Mouse (Mus musculus): ENCODE results near the gene Hif3a. TPM values are rescaled to one million over a fixed set of nuclear protein-coding genes. Genes with fewer than 3 reads are reported as not detected.

The Hif3a gene
- polyA plus RNA-seq, 1 experiment from 2014 or later: 3.9 TPM

- no peak for TF ChIP-seq CTCF (IDR thresholded peaks at IDR 0.05; ENCODE audit: low read depth)
- no peak for TF ChIP-seq EP300 (IDR thresholded peaks at IDR 0.05; ENCODE audit: low read depth)
- H3K4me2 ChIP-seq (ENCODE audit: low read depth, low read length): no peak overlapping the region
- no peak overlapping the region for H3K27ac ChIP-seq (ENCODE audit: low read depth)
- DNase-seq (no peak), ATAC-seq (no peak)
- H3K36me3 ChIP-seq (replicated peaks; ENCODE audit: insufficient read depth, low read length): peaks cover 77% of the 10 kb centered on the region
- no peaks in the 10 kb centered on the region for H3K4me1 ChIP-seq (ENCODE audit: insufficient read depth)
- H3K9me3 ChIP-seq (ENCODE audit: low read length): no peaks in the 10 kb centered on the region
- no peak overlapping the region for H3K9ac ChIP-seq (replicated peaks)
- H3K4me3 ChIP-seq (ENCODE audit: low read depth, low read length): no peak overlapping the region
- H3K27me3 ChIP-seq (ENCODE audit: insufficient read depth, low read length): no peaks in the 10 kb centered on the region
- 81% methylated on average over 7 of the region's 7 CpGs for WGBS (ENCODE audit: insufficient replicate concordance)
Measured at GRCm38 (mm10) chr7:17011909-17012590, 50.2 kb downstream of the Hif3a start.

GRCm38 (mm10) chr7:17010010-17010347 lies 52.2 kb downstream of the Hif3a start:
- H3K9me3 ChIP-seq (ENCODE audit: low read length): no peaks in the 10 kb centered on the region
- peaks cover 85% of the 10 kb centered on the region for H3K36me3 ChIP-seq (replicated peaks; ENCODE audit: insufficient read depth, low read length)

GRCm38 (mm10) chr7:17009326-17010009 lies 52.8 kb downstream of the Hif3a start:
- DNase-seq: no peak
- H3K4me3 ChIP-seq (ENCODE audit: low read depth, low read length): no peak overlapping the region
- peaks cover 85% of the 10 kb centered on the region for H3K36me3 ChIP-seq (replicated peaks; ENCODE audit: insufficient read depth, low read length)

More at GRCm38 (mm10) chr7:17010010-17010347, 52.2 kb downstream of the Hif3a start:
- Histone ChIP-seq H3K4me2 (ENCODE audit: low read depth, low read length) (no peak overlapping the region), H3K4me3 (ENCODE audit: low read depth, low read length) (no peak overlapping the region), H3K27ac (ENCODE audit: low read depth) (no peak overlapping the region), H3K9ac (replicated peaks) (no peak overlapping the region), H3K4me1 (ENCODE audit: insufficient read depth) (no peaks in the 10 kb centered on the region), H3K27me3 (ENCODE audit: insufficient read depth, low read length) (no peaks in the 10 kb centered on the region)
- 69% methylated on average over 5 of the region's 5 CpGs for WGBS (ENCODE audit: insufficient replicate concordance)
- no peak for DNase-seq
- TF ChIP-seq CTCF (IDR thresholded peaks at IDR 0.05; ENCODE audit: low read depth): no peak
- no peak for TF ChIP-seq EP300 (IDR thresholded peaks at IDR 0.05; ENCODE audit: low read depth)
- no peak for ATAC-seq

GRCm38 (mm10) chr7:17007300-17007699 lies 54.9 kb downstream of the Hif3a start:
- peaks cover 12% of the 10 kb centered on the region for H3K4me1 ChIP-seq (ENCODE audit: insufficient read depth)
- H3K9ac ChIP-seq (replicated peaks): no peak overlapping the region
- no peak for TF ChIP-seq EP300 (IDR thresholded peaks at IDR 0.05; ENCODE audit: low read depth)
- peak; percentile 88 for TF ChIP-seq CTCF (IDR thresholded peaks at IDR 0.05; ENCODE audit: low read depth)
- H3K4me2 ChIP-seq (ENCODE audit: low read depth, low read length): no peak overlapping the region
- ATAC-seq (peak; percentile 33), DNase-seq (no peak)
- no peaks in the 10 kb centered on the region for H3K27me3 ChIP-seq (ENCODE audit: insufficient read depth, low read length)
- H3K4me3 ChIP-seq (ENCODE audit: low read depth, low read length): no peak overlapping the region
- H3K36me3 ChIP-seq (replicated peaks; ENCODE audit: insufficient read depth, low read length): peaks cover 65% of the 10 kb centered on the region
- WGBS (ENCODE audit: insufficient replicate concordance): 56% methylated on average over 4 of the region's 4 CpGs
- H3K27ac ChIP-seq (ENCODE audit: low read depth): no peak overlapping the region
- no peaks in the 10 kb centered on the region for H3K9me3 ChIP-seq (ENCODE audit: low read length)

More at GRCm38 (mm10) chr7:17009326-17010009, 52.8 kb downstream of the Hif3a start:
- no peak for TF ChIP-seq CTCF (IDR thresholded peaks at IDR 0.05; ENCODE audit: low read depth)
- no peak for TF ChIP-seq EP300 (IDR thresholded peaks at IDR 0.05; ENCODE audit: low read depth)
- H3K9ac ChIP-seq (replicated peaks): no peak overlapping the region
- no peak overlapping the region for H3K4me2 ChIP-seq (ENCODE audit: low read depth, low read length)
- no peaks in the 10 kb centered on the region for H3K27me3 ChIP-seq (ENCODE audit: insufficient read depth, low read length)
- no peak for ATAC-seq
- H3K27ac ChIP-seq (ENCODE audit: low read depth): no peak overlapping the region
- H3K9me3 ChIP-seq (ENCODE audit: low read length): no peaks in the 10 kb centered on the region
- H3K4me1 ChIP-seq (ENCODE audit: insufficient read depth): no peaks in the 10 kb centered on the region
- 73% methylated on average over 16 of the region's 16 CpGs for WGBS (ENCODE audit: insufficient replicate concordance)

GRCm38 (mm10) chr7:17004716-17005115 lies 57.5 kb downstream of the Hif3a start:
- DNase-seq (no peak), ATAC-seq (no peak)
- Histone ChIP-seq H3K4me3 (ENCODE audit: low read depth, low read length) (no peak overlapping the region), H3K27me3 (ENCODE audit: insufficient read depth, low read length) (no peaks in the 10 kb centered on the region), H3K4me2 (ENCODE audit: low read depth, low read length) (no peak overlapping the region), H3K27ac (ENCODE audit: low read depth) (no peak overlapping the region), H3K36me3 (replicated peaks; ENCODE audit: insufficient read depth, low read length) (peaks cover 48% of the 10 kb centered on the region), H3K9me3 (ENCODE audit: low read length) (no peaks in the 10 kb centered on the region), H3K9ac (replicated peaks) (no peak overlapping the region), H3K4me1 (ENCODE audit: insufficient read depth) (peaks cover 12% of the 10 kb centered on the region)
- 68% methylated on average over 7 of the region's 7 CpGs for WGBS (ENCODE audit: insufficient replicate concordance)
- no peak for TF ChIP-seq CTCF (IDR thresholded peaks at IDR 0.05; ENCODE audit: low read depth)

GRCm38 (mm10) chr7:17003230-17003960 lies 58.8 kb downstream of the Hif3a start:
- Histone ChIP-seq H3K9me3 (ENCODE audit: low read length) (no peaks in the 10 kb centered on the region), H3K9ac (replicated peaks) (0 out of 2 replicates have a peak overlapping the region, but pooled peaks have one; percentile 13), H3K4me2 (ENCODE audit: low read depth, low read length) (no peak overlapping the region), H3K4me1 (ENCODE audit: insufficient read depth) (peaks cover 17% of the 10 kb centered on the region), H3K27me3 (ENCODE audit: insufficient read depth, low read length) (no peaks in the 10 kb centered on the region), H3K27ac (ENCODE audit: low read depth) (peak overlapping the region; percentile 70), H3K36me3 (replicated peaks; ENCODE audit: insufficient read depth, low read length) (peaks cover 38% of the 10 kb centered on the region), H3K4me3 (ENCODE audit: low read depth, low read length) (no peak overlapping the region)
- WGBS (ENCODE audit: insufficient replicate concordance): 54% methylated on average over 7 of the region's 7 CpGs
- TF ChIP-seq CTCF (IDR thresholded peaks at IDR 0.05; ENCODE audit: low read depth) (no peak), EP300 (IDR thresholded peaks at IDR 0.05; ENCODE audit: low read depth) (no peak)
- no peak for DNase-seq
- ATAC-seq: peak; percentile 62

All from liver, postnatal 0 days (tissue).